Mouse (Mus musculus): Measurements from ENCODE around the gene Plau. TPM values are rescaled to one million over a fixed set of nuclear protein-coding genes. Genes with fewer than 3 reads are reported as not detected.

Plau gene
- polyA plus RNA-seq, 1 experiment from 2014 or later: 1.7 TPM

- Histone ChIP-seq H3K4me3 (ENCODE audit: control insufficient read depth in 1 of 2, insufficient read depth in 1 of 2, low read depth in 1 of 2, low read length in 2 of 2) (peak overlapping the region; percentile 93 to 96), H3K4me2 (ENCODE audit: low read length) (peak overlapping the region; percentile 90), H3K9me3 (ENCODE audit: control insufficient read depth, low read length) (no peaks in the 10 kb centered on the region), H3K9ac (ENCODE audit: low read length) (peak overlapping the region; percentile 89), H3K36me3 (ENCODE audit: control insufficient read depth, insufficient read depth, low read length) (peaks cover 45% of the 10 kb centered on the region), H3K27me3 (ENCODE audit: control insufficient read depth, insufficient read depth, low read length) (no peaks in the 10 kb centered on the region), H3K4me1 (ENCODE audit: control insufficient read depth in 2 of 2, insufficient read depth in 2 of 2, low read length in 2 of 2) (peaks cover 7 to 32% of the 10 kb centered on the region in 2 experiments), H3K27ac (replicated peaks in 1 of 2; ENCODE audit: control insufficient read depth in 1 of 2, insufficient read depth in 1 of 2, low read depth in 2 of 2, low read length in 2 of 2) (peak overlapping the region in 1 of 2 experiments; percentile 90; a peak in 3 of 4 replicates)
- peak; percentile 54 for ATAC-seq (ENCODE audit: insufficient number of reproducible peaks, insufficient read depth, low FRiP score, low read depth)
- WGBS: 1% methylated on average over 38 of the region's 57 CpGs
Observed at GRCm38 (mm10) chr14:20792922-20793757, 43.3 kb upstream of the Plau start.

- under 1% methylated on average over 32 of the region's 76 CpGs for WGBS
- ATAC-seq (ENCODE audit: insufficient number of reproducible peaks, insufficient read depth, low FRiP score, low read depth): peak; percentile 89
- H3K4me2 ChIP-seq (ENCODE audit: low read length): peak within 1 kb of the TSS; percentile 90
- H3K4me3 ChIP-seq (ENCODE audit: control insufficient read depth in 1 of 2, insufficient read depth in 1 of 2, low read depth in 1 of 2, low read length in 2 of 2): peak within 1 kb of the TSS; percentile 93 to 96
- peaks cover 7 to 36% of the 10 kb centered on the region in 2 experiments for H3K4me1 ChIP-seq (ENCODE audit: control insufficient read depth in 2 of 2, insufficient read depth in 2 of 2, low read length in 2 of 2)
- peak within 1 kb of the TSS; percentile 89 for H3K9ac ChIP-seq (ENCODE audit: low read length)
- H3K27ac ChIP-seq (replicated peaks in 1 of 2; ENCODE audit: control insufficient read depth in 1 of 2, insufficient read depth in 1 of 2, low read depth in 2 of 2, low read length in 2 of 2): peak within 1 kb of the TSS; percentile 85 to 90
- H3K27me3 ChIP-seq (ENCODE audit: control insufficient read depth, insufficient read depth, low read length): no peaks in the 10 kb centered on the region
- peaks cover 37% of the 10 kb centered on the region for H3K36me3 ChIP-seq (ENCODE audit: control insufficient read depth, insufficient read depth, low read length)
- no peaks in the 10 kb centered on the region for H3K9me3 ChIP-seq (ENCODE audit: control insufficient read depth, low read length)
Observed at GRCm38 (mm10) chr14:20793758-20794531, 42.5 kb upstream of the Plau start, which contains the start of gene Camk2g. TSS of gene Camk2g (minus strand) at chr14:20794088.

DNA sequence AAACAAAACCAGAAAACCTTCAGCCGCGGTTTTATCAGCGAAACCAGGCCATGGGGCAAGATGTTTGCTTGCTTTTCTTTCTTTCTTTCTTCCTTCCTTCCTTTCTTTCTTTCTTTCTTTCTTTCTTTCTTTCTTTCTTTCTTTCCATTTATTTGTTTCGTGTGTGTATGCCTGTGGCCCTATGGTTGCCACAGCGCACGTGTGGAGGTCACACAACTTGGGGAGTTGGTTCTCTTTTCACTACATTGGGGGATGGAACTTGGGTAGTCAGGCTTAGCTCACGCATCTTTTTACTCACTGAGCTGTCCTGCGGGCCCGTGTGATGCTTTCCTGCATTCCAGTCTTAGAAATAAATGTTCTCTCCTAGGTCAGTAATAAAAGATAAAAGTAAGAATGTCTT, 41.9 kb upstream of the Plau start:
- no peaks in the 10 kb centered on the region for H3K27me3 ChIP-seq (ENCODE audit: control insufficient read depth, insufficient read depth, low read length)

DNA sequence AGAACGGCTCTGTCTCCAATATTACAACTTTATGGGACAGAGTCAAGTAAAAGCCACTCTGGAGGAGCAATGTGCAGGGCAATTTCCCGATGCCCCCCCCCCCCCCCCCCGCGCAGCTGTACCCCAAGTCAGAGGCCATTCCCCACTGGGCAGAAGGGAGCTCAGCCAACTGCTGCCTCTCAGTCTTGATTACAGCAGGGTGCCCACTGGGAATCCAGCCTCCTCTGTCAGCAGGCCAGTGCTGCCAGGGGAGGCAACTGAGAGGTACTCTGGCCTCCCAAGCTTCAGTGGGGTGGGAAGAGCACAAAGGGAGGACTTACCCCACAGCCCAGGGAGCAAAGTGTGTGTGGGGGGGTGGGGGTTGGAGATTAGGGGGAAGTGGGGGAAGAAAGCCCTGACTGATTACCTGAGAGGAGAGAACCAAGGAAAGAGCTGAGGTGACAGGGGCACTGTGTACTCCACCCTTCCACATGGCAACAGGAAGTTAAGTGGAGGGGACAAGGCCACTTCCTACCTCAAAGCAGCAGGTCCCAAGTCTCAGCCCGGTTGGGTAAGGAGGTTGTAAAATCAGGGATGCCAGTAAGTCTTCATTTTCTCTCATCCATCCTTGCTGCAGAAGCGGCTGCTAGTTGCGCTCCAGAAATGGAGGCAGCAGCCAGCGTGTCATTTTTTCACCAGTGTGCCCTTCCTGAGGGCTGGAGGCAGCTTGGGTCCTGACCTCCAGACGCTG, 40.9 kb upstream of the Plau start:
- peaks cover 20% of the 10 kb centered on the region for H3K36me3 ChIP-seq (ENCODE audit: control insufficient read depth, insufficient read depth, low read length)
- H3K27ac ChIP-seq (replicated peaks in 1 of 2; ENCODE audit: control insufficient read depth in 1 of 2, insufficient read depth in 1 of 2, low read depth in 2 of 2, low read length in 2 of 2): peak overlapping the region in 1 of 2 experiments; percentile 90; a peak in 2 of 4 replicates
- no peaks in the 10 kb centered on the region for H3K9me3 ChIP-seq (ENCODE audit: control insufficient read depth, low read length)
- H3K27me3 ChIP-seq (ENCODE audit: control insufficient read depth, insufficient read depth, low read length): no peaks in the 10 kb centered on the region
- peak overlapping the region; percentile 90 for H3K4me2 ChIP-seq (ENCODE audit: low read length)
- H3K4me1 ChIP-seq (ENCODE audit: control insufficient read depth in 2 of 2, insufficient read depth in 2 of 2, low read length in 2 of 2): peaks cover 7 to 33% of the 10 kb centered on the region in 2 experiments
- WGBS: 57% methylated on average over 7 of the region's 9 CpGs
- H3K4me3 ChIP-seq (ENCODE audit: control insufficient read depth in 1 of 2, insufficient read depth in 1 of 2, low read depth in 1 of 2, low read length in 2 of 2): peak overlapping the region in 1 of 2 experiments; percentile 93; a peak in 2 of 4 replicates
- ATAC-seq (ENCODE audit: insufficient number of reproducible peaks, insufficient read depth, low FRiP score, low read depth): no peak
- peak overlapping the region; percentile 89 for H3K9ac ChIP-seq (ENCODE audit: low read length)

More for the DNA sequence above, 41.9 kb upstream of the Plau start:
- Histone ChIP-seq H3K36me3 (ENCODE audit: control insufficient read depth, insufficient read depth, low read length) (peaks cover 30% of the 10 kb centered on the region), H3K4me2 (ENCODE audit: low read length) (peak overlapping the region; percentile 90), H3K9me3 (ENCODE audit: control insufficient read depth, low read length) (no peaks in the 10 kb centered on the region), H3K9ac (ENCODE audit: low read length) (peak overlapping the region; percentile 89), H3K4me1 (ENCODE audit: control insufficient read depth in 2 of 2, insufficient read depth in 2 of 2, low read length in 2 of 2) (peaks cover 7 to 36% of the 10 kb centered on the region in 2 experiments), H3K27ac (replicated peaks in 1 of 2; ENCODE audit: control insufficient read depth in 1 of 2, insufficient read depth in 1 of 2, low read depth in 2 of 2, low read length in 2 of 2) (peak overlapping the region; percentile 85 to 90), H3K4me3 (ENCODE audit: control insufficient read depth in 1 of 2, insufficient read depth in 1 of 2, low read depth in 1 of 2, low read length in 2 of 2) (peak overlapping the region; percentile 83 to 93)
- no peak for ATAC-seq (ENCODE audit: insufficient number of reproducible peaks, insufficient read depth, low FRiP score, low read depth)
- 7% methylated on average over 9 of the region's 9 CpGs for whole genome bisulfite sequencing

GRCm38 (mm10) chr14:20796170-20796569, 40.3 kb upstream of the Plau start:
- peaks cover 7 to 33% of the 10 kb centered on the region in 2 experiments for H3K4me1 ChIP-seq (ENCODE audit: control insufficient read depth in 2 of 2, insufficient read depth in 2 of 2, low read length in 2 of 2)
- no peak for ATAC-seq (ENCODE audit: insufficient number of reproducible peaks, insufficient read depth, low FRiP score, low read depth)
- H3K4me3 ChIP-seq (ENCODE audit: control insufficient read depth in 1 of 2, insufficient read depth in 1 of 2, low read depth in 1 of 2, low read length in 2 of 2): no peak overlapping the region
- peaks cover 14% of the 10 kb centered on the region for H3K36me3 ChIP-seq (ENCODE audit: control insufficient read depth, insufficient read depth, low read length)
- H3K4me2 ChIP-seq (ENCODE audit: low read length): no peak overlapping the region
- no peak overlapping the region for H3K27ac ChIP-seq (replicated peaks in 1 of 2; ENCODE audit: control insufficient read depth in 1 of 2, insufficient read depth in 1 of 2, low read depth in 2 of 2, low read length in 2 of 2)
- H3K9ac ChIP-seq (ENCODE audit: low read length): no peak overlapping the region
- H3K9me3 ChIP-seq (ENCODE audit: control insufficient read depth, low read length): no peaks in the 10 kb centered on the region
- 72% methylated on average over 8 of the region's 8 CpGs for WGBS
- no peaks in the 10 kb centered on the region for H3K27me3 ChIP-seq (ENCODE audit: control insufficient read depth, insufficient read depth, low read length)

GRCm38 (mm10) chr14:20796643-20797042, 39.8 kb upstream of the Plau start:
- no peak overlapping the region for H3K4me2 ChIP-seq (ENCODE audit: low read length)
- no peak overlapping the region for H3K9ac ChIP-seq (ENCODE audit: low read length)
- WGBS: 75% methylated on average over 8 of the region's 8 CpGs
- no peak overlapping the region for H3K4me3 ChIP-seq (ENCODE audit: control insufficient read depth in 1 of 2, insufficient read depth in 1 of 2, low read depth in 1 of 2, low read length in 2 of 2)
- no peak overlapping the region for H3K27ac ChIP-seq (replicated peaks in 1 of 2; ENCODE audit: control insufficient read depth in 1 of 2, insufficient read depth in 1 of 2, low read depth in 2 of 2, low read length in 2 of 2)
- peaks cover 7 to 30% of the 10 kb centered on the region in 2 experiments for H3K4me1 ChIP-seq (ENCODE audit: control insufficient read depth in 2 of 2, insufficient read depth in 2 of 2, low read length in 2 of 2)
- no peaks in the 10 kb centered on the region for H3K9me3 ChIP-seq (ENCODE audit: control insufficient read depth, low read length)
- peaks cover 10% of the 10 kb centered on the region for H3K36me3 ChIP-seq (ENCODE audit: control insufficient read depth, insufficient read depth, low read length)
- no peaks in the 10 kb centered on the region for H3K27me3 ChIP-seq (ENCODE audit: control insufficient read depth, insufficient read depth, low read length)
- ATAC-seq (ENCODE audit: insufficient number of reproducible peaks, insufficient read depth, low FRiP score, low read depth): no peak

- Histone ChIP-seq H3K9ac (ENCODE audit: low read length) (no peak overlapping the region), H3K4me2 (ENCODE audit: low read length) (0 out of 2 replicates have a peak overlapping the region, but pooled peaks have one; percentile 16), H3K4me3 (ENCODE audit: control insufficient read depth in 1 of 2, insufficient read depth in 1 of 2, low read depth in 1 of 2, low read length in 2 of 2) (no peak overlapping the region), H3K27ac (replicated peaks in 1 of 2; ENCODE audit: control insufficient read depth in 1 of 2, insufficient read depth in 1 of 2, low read depth in 2 of 2, low read length in 2 of 2) (no peak overlapping the region), H3K27me3 (ENCODE audit: control insufficient read depth, insufficient read depth, low read length) (no peaks in the 10 kb centered on the region), H3K4me1 (ENCODE audit: control insufficient read depth in 2 of 2, insufficient read depth in 2 of 2, low read length in 2 of 2) (peaks cover 0 to 17% of the 10 kb centered on the region in 2 experiments; a peak in 2 of 4 replicates), H3K36me3 (ENCODE audit: control insufficient read depth, insufficient read depth, low read length) (no peaks in the 10 kb centered on the region), H3K9me3 (ENCODE audit: control insufficient read depth, low read length) (no peaks in the 10 kb centered on the region)
- no peak for ATAC-seq (ENCODE audit: insufficient number of reproducible peaks, insufficient read depth, low FRiP score, low read depth)
- WGBS: 82% methylated on average over 6 of the region's 6 CpGs
Observed at GRCm38 (mm10) chr14:20798300-20798699, 38.2 kb upstream of the Plau start.

All from heart, embryonic 14.5 days (tissue).